Mouse (Mus musculus) gastrocnemius, postnatal 36 days (tissue): ENCODE data around the gene Fmo5. TPM values are rescaled to one million over a fixed set of nuclear protein-coding genes. Genes with fewer than 3 reads are reported as not detected.

ENCODE experiments used
- DNase-seq, 2 experiments: peaks; one replicate each; pipeline ENCODE4 v3.0.0; 2022
- intact Hi-C: fragments of 180-260 bp; cut with DNase I; formaldehyde crosslinking; loops from one replicate; pipeline ENCODE4 v1.15.1; 2025
- long read RNA-seq, 2 experiments: library from polyadenylated mRNA; stranded (forward); transcript quantifications; one replicate each; pipeline ENCODE4 v2.0.0; 2021
- total RNA-seq, 2 experiments: library from RNA; stranded (reverse); gene quantifications; 2 replicates each; pipeline ENCODE4 v1.2.3; 2021

Fmo5 gene
- 1 to 10 TPM; 5.2 to 5.8 TPM for total RNA-seq
- long read RNA-seq, experiment 1, partial matches to known transcripts, result 0 of 8 reads
- long read RNA-seq, experiment 1, other reads (novel, unspliced or antisense), result 8 of 8 reads
- long read RNA-seq, experiment 2, partial matches to known transcripts, result 0 of 17 reads
- long read RNA-seq, experiment 2, other reads (novel, unspliced or antisense), result 16 of 17 reads

DNA sequence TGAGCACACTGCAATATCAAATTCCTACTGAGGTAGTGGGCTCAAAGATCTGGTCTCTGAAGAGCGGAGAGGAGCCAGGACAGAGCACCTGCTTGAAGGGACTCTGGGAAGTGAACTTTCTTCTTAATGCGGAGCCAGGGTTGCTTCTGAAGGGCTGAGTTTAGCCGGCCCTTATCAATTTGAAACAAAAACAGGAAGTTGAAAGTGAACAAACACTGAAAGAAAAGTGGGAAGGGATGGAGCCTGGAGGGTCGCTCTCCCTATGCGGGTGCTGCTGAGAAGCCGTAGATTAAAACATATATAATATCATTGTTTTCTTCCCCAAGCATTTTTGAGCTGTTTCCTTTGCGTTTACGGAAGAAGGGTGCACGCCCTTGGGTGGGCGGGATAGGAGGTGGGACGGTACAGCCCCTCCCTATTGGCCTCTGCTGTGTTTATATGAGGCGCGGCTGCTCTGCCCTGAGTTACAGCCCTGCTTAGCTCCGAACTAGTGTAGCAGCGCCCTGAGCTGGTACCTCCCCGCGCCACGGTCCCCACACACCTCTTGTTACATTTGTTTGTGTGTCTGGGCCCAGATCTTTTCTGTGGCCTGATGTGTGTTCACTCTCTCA, at the start of gene Fmo5:
Gene Fmo5 (plus strand): TSS at position 414 of the 611 bp plus-strand sequence.
- peak; percentile 67 for DNase-seq
- intact Hi-C loops, result no loop called here

DNA sequence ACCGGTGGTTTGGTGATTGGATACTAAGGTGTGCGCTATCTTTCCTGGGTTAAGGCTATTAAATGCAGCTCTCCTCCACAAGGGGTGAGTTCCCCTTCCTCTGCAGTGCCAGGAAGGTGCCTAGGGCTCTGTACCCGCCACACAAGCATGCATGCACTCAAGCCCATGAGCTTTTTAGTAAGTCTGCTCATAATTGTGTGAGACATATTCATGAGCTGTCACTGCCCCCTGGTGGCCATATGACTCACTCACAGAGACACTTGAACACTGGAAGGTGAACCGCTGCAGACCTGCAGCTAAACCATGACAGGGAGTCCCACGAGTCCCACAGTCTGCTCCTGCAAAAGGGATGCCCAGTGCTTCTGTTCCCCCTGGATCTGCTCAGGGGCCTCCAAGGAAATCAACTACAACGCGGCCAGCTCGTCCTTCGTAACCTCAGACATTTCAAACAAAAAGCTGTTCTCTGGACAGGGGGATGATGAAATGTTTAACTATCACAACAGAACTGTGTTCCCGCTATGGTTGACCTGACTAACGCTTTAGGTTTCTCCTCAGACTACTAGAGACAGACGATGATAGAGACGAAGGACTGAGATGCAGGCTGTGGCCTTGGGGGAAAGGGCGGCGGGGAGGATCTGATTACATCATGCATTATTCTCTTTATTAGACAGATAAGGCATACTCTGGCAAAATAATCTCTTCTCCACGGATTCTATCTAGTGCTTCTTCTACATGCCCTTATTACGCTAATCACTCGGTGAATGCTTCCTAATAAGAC, 43.0 kb upstream of the Fmo5 start:
- DNase-seq, result peak; percentile 45 to 56
- intact Hi-C loops, result loop anchor here (10.0 kb wide), 1 partner anchor 191 kb away; no protein-coding TSS in a partner anchor

DNA sequence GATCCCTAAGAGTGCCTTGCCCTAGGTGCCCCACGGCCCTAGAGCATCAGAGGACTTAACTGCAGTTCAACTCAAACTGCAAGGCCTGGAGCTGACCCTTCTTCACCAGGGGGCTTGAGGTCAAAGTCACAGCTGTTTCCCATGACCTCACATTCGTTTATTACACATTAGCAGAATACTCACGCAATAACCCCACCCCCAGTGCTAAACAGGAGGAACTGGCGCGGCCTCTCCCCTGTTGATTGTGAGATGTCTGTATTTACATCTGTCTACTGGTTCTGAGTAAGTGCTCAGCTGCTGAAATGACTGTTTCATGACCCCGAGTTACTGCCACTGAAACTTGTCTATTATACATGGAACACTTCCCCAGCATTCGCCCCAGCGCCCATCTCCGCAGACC, 40.9 kb upstream of the Fmo5 start:
- DNase-seq, result no peak
- intact Hi-C loops, result loop anchor here (10.0 kb wide), 1 partner anchor 193 kb away; no protein-coding TSS in a partner anchor

DNA sequence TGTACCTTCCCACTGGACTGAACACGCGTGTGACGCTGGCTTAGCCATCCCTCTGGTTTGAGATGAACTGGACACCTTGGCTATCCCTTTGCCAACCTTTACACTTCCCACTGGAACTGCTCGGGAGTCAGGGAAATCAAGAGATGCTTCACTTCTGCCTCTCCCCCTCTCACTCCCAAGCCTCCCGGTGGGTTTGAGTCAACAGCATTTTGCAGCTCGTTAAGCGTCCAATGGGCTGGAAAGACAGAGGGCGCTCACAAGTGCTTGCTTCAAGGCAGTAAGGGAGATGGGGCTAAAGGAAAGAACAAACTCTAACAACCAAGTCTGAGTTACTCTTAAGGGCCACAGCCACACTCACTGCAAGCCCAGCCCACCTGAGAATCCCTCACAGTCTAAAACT, 37.9 kb upstream of the Fmo5 start:
- no peak for DNase-seq
- intact Hi-C loops, result no loop called here

DNA sequence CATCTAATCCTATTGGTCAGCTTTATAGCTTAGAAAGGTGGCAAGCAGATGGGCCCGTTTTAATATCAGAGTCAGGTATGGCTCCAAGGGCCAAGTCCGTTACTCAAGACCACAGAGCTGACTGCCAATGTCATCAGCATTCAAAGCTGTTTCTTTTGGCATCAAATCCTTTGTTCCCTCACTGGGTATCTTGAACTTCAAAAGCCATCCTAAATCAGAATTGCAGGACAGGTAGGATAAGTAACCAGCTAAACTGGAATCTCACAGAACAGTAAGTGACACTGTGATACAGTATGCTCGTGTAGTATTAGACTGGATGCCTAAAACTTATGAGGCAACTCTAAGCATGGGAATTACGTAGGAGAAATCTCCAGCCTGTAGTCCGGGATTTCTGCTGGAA, 35.5 kb upstream of the Fmo5 start:
- intact Hi-C loops, result no loop called here
- DNase-seq, result no peak

DNA sequence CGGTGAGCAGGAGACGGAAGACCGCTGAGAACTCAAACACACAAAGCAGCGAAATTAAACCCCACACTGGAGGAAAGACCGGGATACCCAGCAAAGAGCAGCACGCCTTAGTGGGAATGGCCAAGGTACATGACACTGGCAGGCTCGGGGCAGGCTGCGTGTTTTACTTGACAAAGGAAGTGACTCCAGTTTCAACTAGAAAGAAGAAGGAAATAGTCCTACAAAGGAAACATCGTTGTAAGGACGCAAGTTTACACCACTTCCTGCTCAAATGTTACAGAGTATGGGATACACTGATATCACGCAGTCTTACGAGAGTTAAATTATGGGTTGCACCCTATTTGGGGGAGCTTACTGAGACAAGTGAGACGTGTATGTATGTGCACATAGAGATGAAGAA, 34.5 kb upstream of the Fmo5 start:
- intact Hi-C loops, result no loop called here
- DNase-seq, result no peak

DNA sequence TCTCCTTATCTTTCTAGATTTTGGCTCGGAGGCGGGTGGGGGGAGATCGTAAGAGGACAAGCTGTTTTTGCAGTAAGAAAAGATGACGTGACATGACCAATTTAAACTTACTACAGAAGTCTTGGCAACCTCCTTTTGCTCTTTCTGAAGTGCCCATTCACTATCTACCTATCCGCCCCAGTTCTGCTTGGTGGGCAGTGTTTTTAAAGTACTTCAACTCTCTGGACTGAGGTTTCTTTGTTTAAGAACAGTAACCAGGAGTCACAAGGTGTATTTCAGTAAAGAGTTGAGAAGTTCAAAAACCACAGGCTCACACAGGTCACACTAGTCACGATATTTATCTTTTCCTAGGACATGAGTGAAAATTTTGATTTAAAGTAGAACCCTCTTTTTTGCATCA, 33.5 kb upstream of the Fmo5 start:
- intact Hi-C loops, result no loop called here

DNA sequence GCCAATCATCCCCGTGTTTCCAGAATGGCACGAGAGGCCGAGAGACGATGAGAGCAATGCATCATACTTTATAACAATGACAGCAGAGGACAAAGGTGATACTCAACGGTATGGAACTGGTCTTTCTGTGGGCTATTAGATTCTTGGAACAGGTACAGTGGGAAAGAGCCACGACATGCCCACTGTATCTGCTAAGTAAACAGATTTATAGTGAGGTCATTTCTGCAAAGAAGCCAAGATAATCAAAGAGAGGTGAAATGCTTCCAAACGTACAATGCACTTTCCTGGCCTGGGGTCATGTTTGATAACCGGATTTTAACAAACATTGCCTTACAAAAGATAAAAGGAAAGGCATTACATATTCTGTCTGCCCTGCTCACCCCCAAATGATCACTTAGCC, 31.8 kb upstream of the Fmo5 start:
- DNase-seq, result no peak
- intact Hi-C loops, result no loop called here

More for the DNA sequence above, 33.5 kb upstream of the Fmo5 start:
- no peak for DNase-seq

DNA sequence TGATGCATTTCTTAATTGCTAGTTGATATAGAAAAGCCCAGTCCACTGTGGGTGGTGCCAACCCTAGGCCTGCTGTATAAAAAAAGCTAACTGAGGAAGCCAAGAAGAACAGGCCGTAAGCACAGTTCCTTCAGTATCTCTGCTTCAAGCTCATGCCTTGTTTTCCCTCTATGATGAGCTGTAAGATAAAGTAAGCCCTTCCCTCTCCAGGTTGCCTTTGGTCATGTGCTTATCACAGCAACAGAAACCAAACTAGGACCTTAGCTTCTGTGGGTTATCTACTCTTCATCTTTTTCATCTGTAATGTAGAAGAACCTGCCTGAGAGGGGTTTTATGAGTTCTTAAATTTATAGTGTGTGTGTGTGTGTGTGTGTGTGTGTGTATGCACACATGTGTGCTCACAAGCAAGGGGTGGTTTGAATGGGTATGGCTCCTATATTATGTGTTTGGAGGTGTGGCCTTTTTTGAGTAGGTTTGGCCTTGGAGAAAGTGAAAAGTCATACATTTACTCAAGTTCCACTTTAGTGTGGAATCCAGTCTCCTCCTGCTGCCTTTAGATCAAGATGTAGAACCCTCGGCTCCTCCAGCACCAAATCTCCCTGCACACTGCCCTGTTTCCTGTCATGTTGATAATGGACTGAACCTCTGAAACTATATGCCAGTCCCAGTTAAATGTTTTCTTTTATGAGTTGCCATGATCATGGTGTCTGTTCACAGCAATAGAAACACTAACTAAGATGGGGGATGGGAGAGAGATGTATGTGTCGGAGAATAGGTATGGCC, 28.4 kb upstream of the Fmo5 start:
- intact Hi-C loops, result no loop called here
- no peak for DNase-seq

DNA sequence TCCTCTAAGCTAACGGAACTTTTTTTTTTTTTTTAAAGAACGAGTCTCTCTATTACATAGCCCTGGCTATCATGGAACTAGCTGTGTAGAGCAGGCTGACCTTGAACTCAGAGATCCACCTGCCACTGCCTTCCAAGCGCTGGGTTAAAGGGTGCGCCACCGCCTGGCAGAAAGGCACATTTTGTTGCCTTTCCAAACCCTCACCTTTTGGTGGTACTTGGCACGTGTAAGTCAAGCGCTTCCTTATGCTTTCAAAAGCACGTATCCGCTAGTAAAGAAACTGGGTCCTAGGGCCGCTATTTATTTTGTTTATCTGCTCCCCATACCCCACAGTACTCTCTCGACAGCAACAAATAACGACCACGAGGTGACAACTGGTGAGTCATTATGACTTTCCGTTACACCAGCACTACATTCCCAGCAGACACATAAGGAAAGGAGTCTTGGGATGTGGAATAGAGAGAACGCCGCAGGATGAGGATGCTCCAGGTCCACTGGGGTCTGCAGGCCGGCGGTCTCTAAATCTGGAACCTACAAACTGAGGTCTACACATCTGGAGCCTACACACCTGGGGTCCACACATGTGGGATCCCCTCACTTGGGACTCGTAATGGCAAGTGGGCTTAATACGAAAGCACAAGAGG, 19.3 kb upstream of the Fmo5 start:
- intact Hi-C loops, result no loop called here
- no peak for DNase-seq

DNA sequence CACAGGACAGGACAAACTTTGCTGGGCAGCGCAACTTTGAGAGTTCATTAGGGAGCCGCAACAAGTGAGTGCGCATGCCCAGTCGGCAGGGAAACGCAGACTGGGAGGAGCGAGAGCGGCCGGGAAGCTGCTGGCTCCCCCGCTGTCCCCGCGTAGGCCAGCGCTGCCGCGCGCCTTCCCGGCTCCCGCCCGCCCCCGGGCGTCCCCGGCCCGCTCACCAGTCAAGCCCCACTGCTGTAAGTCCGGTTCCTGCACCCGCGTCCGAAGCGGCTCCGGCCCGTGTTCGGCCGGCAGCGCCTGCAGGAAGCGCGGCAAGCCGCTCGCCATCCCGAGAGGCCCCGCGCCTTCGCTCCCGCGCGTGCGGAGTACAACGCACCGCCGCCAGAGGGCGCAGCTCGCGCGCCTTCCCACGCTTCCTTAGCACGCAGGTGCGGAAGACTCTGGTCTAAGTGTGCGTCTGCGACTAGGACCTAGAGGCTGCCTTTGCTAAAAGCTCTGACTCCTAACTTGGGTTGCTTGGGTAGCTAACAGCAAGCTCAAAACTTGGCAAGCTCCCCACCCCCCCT, 18.7 kb upstream of the Fmo5 start, which contains the start of gene Chd1l:
Gene Chd1l (minus strand): TSS at position 359 of the 566 bp plus-strand sequence.
- peak; percentile 87 to 92 for DNase-seq
- intact Hi-C loops, result loop anchor here (2.0 kb wide), 1 partner anchor 47 kb away; no protein-coding TSS in a partner anchor

DNA sequence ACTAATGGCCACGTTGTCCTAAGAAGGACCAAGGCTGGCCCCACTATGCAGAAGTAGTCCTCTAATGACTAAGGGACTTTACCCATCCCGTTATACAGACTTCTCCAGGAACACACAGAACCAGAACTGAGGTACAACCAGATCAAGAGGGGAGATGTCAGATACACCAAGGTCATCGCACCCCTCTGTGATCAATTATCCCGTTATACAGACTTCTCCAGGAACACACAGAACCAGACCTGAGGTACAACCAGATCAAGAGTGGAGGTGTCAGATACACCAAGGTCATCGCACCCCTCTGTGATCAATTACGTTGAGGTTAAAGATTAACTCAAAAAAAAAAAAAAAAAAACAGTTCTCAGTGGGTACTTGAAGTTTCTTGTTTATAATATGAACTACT, 17.6 kb upstream of the Fmo5 start:
- intact Hi-C loops, result loop anchor here (2.0 kb wide), 1 partner anchor 46 kb away; no protein-coding TSS in a partner anchor

DNA sequence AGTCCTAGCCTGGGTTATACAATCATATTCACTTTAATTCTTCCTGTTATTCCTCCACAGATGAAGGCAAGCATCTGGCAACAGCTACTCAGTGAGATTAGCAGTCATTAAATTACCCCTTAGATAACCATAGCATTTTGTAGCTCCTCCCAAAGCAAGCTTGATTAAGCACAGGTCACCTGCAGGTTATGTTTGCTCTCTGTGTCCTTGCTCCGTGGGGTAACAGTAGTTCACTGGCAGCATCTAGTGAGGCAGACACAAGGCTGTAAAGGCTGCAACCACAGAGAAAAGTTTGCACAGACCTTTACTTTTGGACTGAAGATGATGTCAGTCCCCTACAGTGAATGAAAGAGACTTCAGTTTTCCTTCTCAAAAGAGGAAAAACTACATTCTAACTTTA, 13.4 kb upstream of the Fmo5 start:
- intact Hi-C loops, result no loop called here
- no peak for DNase-seq

More for the DNA sequence above, 17.6 kb upstream of the Fmo5 start:
- DNase-seq, result no peak

DNA sequence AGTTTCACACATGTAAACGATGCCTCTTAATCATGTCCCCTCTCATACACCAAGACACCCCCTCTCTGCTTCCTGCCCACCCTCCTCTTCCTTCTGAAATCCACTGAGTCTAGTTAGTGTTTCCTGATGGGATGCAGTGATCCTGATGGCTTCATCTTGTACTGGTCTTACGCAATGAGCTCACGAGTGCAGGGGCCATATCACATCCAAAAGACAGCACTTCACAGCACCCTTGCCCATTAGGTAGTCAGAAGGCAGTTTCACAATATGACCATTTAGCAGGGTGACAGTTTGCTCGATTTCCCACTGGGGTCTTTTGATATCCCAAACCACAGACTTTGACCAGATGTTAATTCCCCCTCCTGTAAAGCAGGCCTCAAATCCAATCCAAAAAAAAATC, 12.7 kb upstream of the Fmo5 start:
- no peak for DNase-seq
- intact Hi-C loops, result no loop called here

DNA sequence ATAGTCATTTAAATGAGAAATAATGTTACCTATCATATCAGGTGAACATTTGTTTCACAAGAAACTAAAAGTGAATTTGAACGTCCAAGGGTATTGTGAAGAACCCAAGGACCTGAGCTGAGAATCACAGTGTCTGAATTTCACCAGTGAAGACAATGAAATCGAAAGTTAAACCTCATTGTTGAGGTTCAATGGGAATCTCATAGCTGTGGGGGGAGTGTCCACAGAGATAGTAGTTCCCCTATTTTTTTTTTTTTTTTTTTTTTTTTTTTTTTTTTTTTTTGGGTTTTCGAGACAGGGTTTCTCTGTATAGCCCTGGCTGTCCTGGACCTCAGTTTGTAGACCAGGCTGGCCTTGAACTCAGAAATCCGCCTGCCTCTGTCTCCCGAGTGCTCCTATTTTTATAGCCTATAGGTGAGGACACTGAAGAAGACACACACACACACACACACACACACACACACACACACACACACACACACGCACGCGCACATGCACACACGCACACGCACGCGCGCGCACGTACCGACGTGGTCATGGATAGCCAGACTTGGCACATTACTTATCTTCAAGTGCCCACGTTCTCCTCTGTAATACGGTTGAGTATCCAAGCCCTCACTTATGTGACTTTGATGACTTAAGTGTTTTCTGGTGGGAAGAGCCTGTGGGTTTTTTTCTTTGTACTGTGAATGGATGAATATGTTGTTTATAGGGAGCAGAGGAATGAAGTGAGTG, 11.3 kb upstream of the Fmo5 start:
- DNase-seq, result no peak
- intact Hi-C loops, result no loop called here

DNA sequence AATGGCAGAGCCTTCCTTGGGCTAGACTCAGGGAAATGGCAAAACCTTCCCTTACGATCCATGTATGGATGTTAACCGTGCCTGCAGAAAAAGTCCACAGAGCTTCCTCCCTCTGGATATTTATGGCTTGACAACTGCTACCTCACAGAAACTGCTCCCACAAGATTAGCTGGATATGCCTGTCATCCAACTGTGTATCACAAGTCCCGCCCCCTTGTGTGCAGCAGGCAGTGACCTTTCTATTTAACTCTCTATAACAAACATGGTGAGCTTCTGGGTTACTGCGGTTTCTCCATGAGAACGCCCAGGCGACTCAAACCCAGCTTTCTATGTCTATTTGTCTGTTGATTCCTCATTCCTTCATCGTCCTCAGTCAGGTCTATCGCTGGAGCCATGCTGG, 10.7 kb upstream of the Fmo5 start:
- no peak for DNase-seq
- intact Hi-C loops, result no loop called here

DNA sequence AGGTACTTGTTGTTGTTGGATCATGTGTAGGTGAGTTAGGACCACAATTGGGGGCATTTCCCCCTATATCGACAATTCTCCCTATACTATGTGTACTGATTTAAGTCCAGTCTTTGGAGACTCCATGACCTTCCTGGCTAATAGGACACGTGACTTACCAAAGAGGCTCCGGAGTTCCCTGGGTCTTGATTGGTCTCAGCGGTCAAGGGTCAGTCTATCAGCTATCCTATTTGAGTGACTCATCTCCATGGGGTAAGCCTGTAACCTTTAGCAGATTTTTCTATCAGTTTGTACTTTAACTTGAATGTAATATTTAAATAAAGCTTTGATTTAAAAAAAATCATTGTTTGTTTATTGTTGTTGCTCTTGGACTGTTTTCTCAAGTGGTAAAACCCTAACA, 7.9 kb upstream of the Fmo5 start:
- DNase-seq, result no peak
- intact Hi-C loops, result no loop called here

DNA sequence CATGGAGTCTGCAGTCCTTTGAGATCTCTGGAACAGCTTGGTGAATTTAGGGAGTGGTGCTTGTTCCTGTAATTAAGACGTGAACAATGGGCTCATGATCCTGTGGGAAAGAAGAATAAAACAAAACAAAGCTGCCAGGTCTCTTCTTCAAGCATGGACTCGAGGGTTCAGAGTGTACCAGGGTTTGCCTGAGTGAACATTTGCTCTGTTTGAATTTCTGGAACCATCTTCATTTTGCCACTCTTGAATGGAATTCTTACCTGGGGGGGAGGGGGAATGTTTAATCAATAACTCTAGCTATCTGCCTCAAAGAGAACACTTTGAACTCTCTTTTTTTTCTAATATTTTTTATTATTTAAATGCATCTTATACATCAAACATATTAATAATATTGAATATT, 4.0 kb upstream of the Fmo5 start:
- intact Hi-C loops, result no loop called here
- no peak for DNase-seq

DNA sequence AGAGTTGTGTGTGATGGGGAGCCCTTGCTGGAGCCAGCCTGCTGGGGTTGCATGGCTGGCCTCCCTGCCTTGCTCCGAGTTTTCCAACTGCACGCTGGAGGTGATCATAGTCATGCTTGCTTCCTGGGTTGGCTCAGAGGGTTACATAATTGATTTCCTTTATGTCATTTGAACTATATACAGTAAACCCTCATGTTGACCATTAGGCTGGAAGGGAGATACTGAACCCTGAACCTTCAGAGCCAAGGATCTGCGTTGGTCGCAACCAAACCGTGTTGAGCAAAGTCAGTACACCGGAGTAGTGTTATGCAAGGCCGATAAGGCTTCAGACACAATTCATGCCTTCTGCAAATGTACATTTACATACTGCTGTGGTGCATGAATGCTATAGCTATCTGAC, 711 bp upstream of the Fmo5 start:
- intact Hi-C loops, result no loop called here

More for the DNA sequence above, 711 bp upstream of the Fmo5 start:
- DNase-seq, result no peak
